Mouse (Mus musculus) E14TG2a.4 (cell line): ENCODE measurements around the gene Gak.

Experiments
- CTCF ChIP-seq: conservative IDR thresholded peaks from 2 replicates; pipeline ENCODE4 v1.5.1; 2014; ENCODE audit warnings: low read length
- POU5F1 ChIP-seq: IDR thresholded peaks from 2 replicates; pipeline ENCODE4 v1.6.1; 2014; ENCODE audit warnings: low read length, borderline replicate concordance

DNA sequence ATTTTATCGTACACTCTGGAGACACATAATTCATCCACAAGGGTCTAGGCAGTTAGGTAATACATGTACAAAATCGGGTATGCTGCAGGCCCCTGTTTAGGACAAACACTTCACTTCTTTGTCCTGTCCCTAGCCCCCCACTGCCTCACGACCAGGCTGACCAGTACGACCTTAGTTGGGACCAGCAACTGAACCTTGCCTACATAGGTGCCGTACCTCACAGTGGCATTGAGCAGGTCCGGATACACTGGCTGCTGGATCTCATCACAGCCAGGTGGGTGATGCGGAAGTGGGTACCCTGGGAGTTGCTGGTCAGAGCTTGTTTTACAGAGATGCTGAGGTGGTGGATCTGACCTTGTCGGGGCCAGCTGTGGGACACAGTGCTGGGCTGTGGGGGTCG lies 40.4 kb upstream of the Gak start:
- no peak for TF ChIP-seq CTCF
- no peak for TF ChIP-seq POU5F1
